Mouse (Mus musculus) liver, embryonic 11.5 days (tissue): Measurements from ENCODE around the gene Krt222. TPM values are rescaled to one million over a fixed set of nuclear protein-coding genes. Genes with fewer than 3 reads are reported as not detected.

Source experiments
- ATAC-seq: fragments of 200-750 bp; cut with Nextera tagmentation; replicated peaks from 2 replicates; pipeline ENCODE4 v1.8.0; 2017; ENCODE audit warnings: moderate number of reproducible peaks, mild to moderate bottlenecking, moderate TSS enrichment, moderate library complexity; ENCODE audit not compliant: low FRiP score
- DNase-seq: peaks from one replicate; pipeline ENCODE4 v3.0.0-alpha.2; 2017; ENCODE audit warnings: low spot score
- H3K27ac ChIP-seq: fragments of 300-500 bp; sonication (generic); 2 replicates; pipeline ENCODE4 v1.5.1; 2014; ENCODE audit warnings: mild to moderate bottlenecking, low read depth, low read length, control low read depth
- H3K27me3 ChIP-seq: fragments of 300-500 bp; sonication (generic); replicated peaks from 2 replicates; pipeline ENCODE4 v1.6.1; 2014; ENCODE audit warnings: low read length, mixed read lengths; ENCODE audit not compliant: control insufficient read depth, insufficient read depth
- H3K36me3 ChIP-seq: fragments of 300-500 bp; sonication (generic); 2 replicates; pipeline ENCODE4 v1.6.1; 2014; ENCODE audit warnings: mild to moderate bottlenecking, low read length, moderate library complexity, mixed read lengths; ENCODE audit not compliant: control insufficient read depth, insufficient read depth
- H3K4me1 ChIP-seq: fragments of 300-500 bp; sonication (generic); replicated peaks from 2 replicates; pipeline ENCODE4 v1.6.1; 2014; ENCODE audit warnings: low read length, mixed read lengths; ENCODE audit not compliant: control insufficient read depth, insufficient read depth
- H3K4me2 ChIP-seq: fragments of 300-500 bp; sonication (generic); 2 replicates; pipeline ENCODE4 v1.6.1; 2014; ENCODE audit warnings: mild to moderate bottlenecking, control low read depth, moderate library complexity
- H3K4me3 ChIP-seq: fragments of 300-500 bp; sonication (generic); 2 replicates; pipeline ENCODE4 v1.5.1; 2014; ENCODE audit warnings: low read depth, low read length, control low read depth
- H3K9ac ChIP-seq: fragments of 300-500 bp; sonication (generic); 2 replicates; pipeline ENCODE4 v1.6.1; 2014; ENCODE audit warnings: low read depth, low read length, control low read depth
- H3K9me3 ChIP-seq: fragments of 300-500 bp; sonication (generic); 2 replicates; pipeline ENCODE4 v1.6.1; 2016; ENCODE audit warnings: low read length, inconsistent platforms, mixed read lengths; ENCODE audit not compliant: control insufficient read depth
- WGBS: fragments of 180-500 bp; shearing (Covaris S2); extraction: QIAGEN DNeasy Blood & Tissue Kit; methylation state at CpG from one replicate; pipeline ENCODE4 v1.1.7; 2014; 5-methylcytosine and 5-hydroxymethylcytosine counted together
- polyA plus RNA-seq: library from polyadenylated mRNA; unstranded; fragments of >200 nt; fragmentation: Nextera tagmentation; extraction: Ambion mirVana; gene quantifications from 2 replicates; pipeline ENCODE4 v1.2.1, GENCODE M21; 2014

Gene Krt222
- polyA plus RNA-seq, 1 experiment from 2014 or later: 0.14 TPM

- Histone ChIP-seq H3K4me1 (peaks cover 6% of the 10 kb centered on the region; the same call in 1 of the 2 replicates), H3K4me3 (no peak overlapping the region), H3K4me2 (no peak overlapping the region), H3K27me3 (no peaks in the 10 kb centered on the region), H3K36me3 (peaks cover 51% of the 10 kb centered on the region), H3K9me3 (no peaks in the 10 kb centered on the region), H3K9ac (no peak overlapping the region), H3K27ac (no peak overlapping the region)
- no peak for ATAC-seq
- WGBS: 79% methylated on average over 2 of the region's 2 CpGs
- DNase-seq: no peak
Observed at GRCm38 (mm10) chr11:99211964-99212363, 31.9 kb downstream of the Krt222 start.

DNA sequence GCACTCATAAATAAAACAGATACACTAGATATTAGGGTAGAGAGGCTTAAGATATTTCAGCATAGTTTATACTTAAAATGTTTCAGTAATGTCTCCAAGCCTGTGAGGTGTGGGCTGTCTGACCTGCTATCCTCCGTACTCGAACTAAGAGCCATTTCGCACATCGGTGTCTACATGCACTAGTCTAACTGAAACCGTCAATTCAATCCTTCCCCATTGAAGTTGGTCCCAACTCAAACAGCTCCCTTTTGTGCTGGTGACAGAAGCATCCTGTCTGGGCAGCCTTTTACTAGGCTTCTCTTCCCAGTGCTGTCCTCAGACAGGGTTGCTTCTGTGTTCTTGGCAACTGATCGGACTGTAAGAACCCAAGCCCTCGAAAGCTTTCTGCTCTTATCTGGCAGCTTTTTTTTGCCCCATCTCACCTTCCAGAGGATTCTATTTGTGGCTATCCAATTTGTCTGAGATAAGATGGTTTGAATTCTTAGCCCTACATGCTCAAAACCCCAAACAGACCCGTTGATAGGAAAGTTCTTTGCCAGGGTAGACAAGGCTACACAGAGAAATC is 35.7 kb downstream of the Krt222 start:
- no peak overlapping the region for H3K4me3 ChIP-seq
- WGBS: 70% methylated on average over 8 of the region's 8 CpGs
- peaks cover 6% of the 10 kb centered on the region; the same call in 1 of the 2 replicates for H3K4me1 ChIP-seq
- no peak overlapping the region for H3K4me2 ChIP-seq
- peaks cover 18% of the 10 kb centered on the region for H3K36me3 ChIP-seq
- H3K27ac ChIP-seq: no peak overlapping the region
- no peaks in the 10 kb centered on the region for H3K9me3 ChIP-seq
- no peak for DNase-seq
- H3K9ac ChIP-seq: no peak overlapping the region
- no peaks in the 10 kb centered on the region for H3K27me3 ChIP-seq
- ATAC-seq: no peak

- no peak for ATAC-seq
- H3K4me3 ChIP-seq: no peak overlapping the region
- H3K4me2 ChIP-seq: no peak overlapping the region
- no peak overlapping the region for H3K9ac ChIP-seq
- no peak overlapping the region for H3K27ac ChIP-seq
- no peak for DNase-seq
- H3K27me3 ChIP-seq: no peaks in the 10 kb centered on the region
- WGBS: 24% methylated on average over 2 of the region's 2 CpGs
- no peaks in the 10 kb centered on the region for H3K9me3 ChIP-seq
- H3K4me1 ChIP-seq: peaks cover 6% of the 10 kb centered on the region; the same call in 1 of the 2 replicates
- H3K36me3 ChIP-seq: peaks cover 12% of the 10 kb centered on the region
Observed at GRCm38 (mm10) chr11:99207449-99207848, 36.4 kb downstream of the Krt222 start.

GRCm38 (mm10) chr11:99206954-99207353 is 36.9 kb downstream of the Krt222 start:
- Histone ChIP-seq H3K9ac (no peak overlapping the region), H3K36me3 (peaks cover 9% of the 10 kb centered on the region), H3K27me3 (no peaks in the 10 kb centered on the region), H3K27ac (no peak overlapping the region), H3K9me3 (no peaks in the 10 kb centered on the region), H3K4me2 (no peak overlapping the region), H3K4me3 (no peak overlapping the region), H3K4me1 (peaks cover 6% of the 10 kb centered on the region; the same call in 1 of the 2 replicates)
- peak; percentile 92 for ATAC-seq
- no peak for DNase-seq
- WGBS: 13% methylated on average over 2 of the region's 2 CpGs

GRCm38 (mm10) chr11:99189154-99189582 is 54.7 kb downstream of the Krt222 start:
- H3K9ac ChIP-seq: no peak overlapping the region
- no peaks in the 10 kb centered on the region; the same call in 1 of the 2 replicates for H3K27me3 ChIP-seq
- no peaks in the 10 kb centered on the region for H3K9me3 ChIP-seq
- H3K4me2 ChIP-seq: no peak overlapping the region
- H3K27ac ChIP-seq: no peak overlapping the region
- WGBS: 22% methylated on average over 14 of the region's 14 CpGs
- no peaks in the 10 kb centered on the region for H3K36me3 ChIP-seq
- H3K4me3 ChIP-seq: no peak overlapping the region
- H3K4me1 ChIP-seq: no peaks in the 10 kb centered on the region
- no peak for ATAC-seq
- DNase-seq: no peak

GRCm38 (mm10) chr11:99187348-99187747 is 56.5 kb downstream of the Krt222 start:
- no peak overlapping the region for H3K9ac ChIP-seq
- H3K36me3 ChIP-seq: no peaks in the 10 kb centered on the region
- no peak overlapping the region for H3K4me3 ChIP-seq
- WGBS: 70% methylated on average over 4 of the region's 4 CpGs
- no peak overlapping the region for H3K4me2 ChIP-seq
- no peaks in the 10 kb centered on the region; the same call in 1 of the 2 replicates for H3K27me3 ChIP-seq
- DNase-seq: no peak
- no peaks in the 10 kb centered on the region for H3K9me3 ChIP-seq
- no peaks in the 10 kb centered on the region for H3K4me1 ChIP-seq
- no peak overlapping the region for H3K27ac ChIP-seq
- no peak for ATAC-seq

DNA sequence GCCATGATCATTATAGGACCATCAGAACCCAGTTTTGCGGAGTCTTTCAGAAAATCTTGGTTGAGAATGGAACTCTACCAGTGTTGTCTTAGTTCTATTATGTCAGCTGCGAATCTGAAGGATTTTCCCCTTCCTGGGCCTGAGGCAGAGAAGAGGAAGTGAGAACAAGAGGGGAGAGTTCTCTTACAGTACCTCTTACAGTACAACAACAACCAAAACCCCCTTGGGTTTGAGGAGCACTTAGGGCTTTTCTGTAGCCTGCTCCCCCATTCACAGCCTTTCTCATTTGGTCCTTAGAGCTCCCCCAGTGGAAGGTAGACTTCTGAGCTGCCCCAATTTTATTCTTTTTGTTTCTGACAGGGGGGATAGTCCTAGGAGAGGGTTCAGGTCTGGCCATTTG is 57.0 kb downstream of the Krt222 start:
- ATAC-seq: no peak
- Histone ChIP-seq H3K9ac (no peak overlapping the region), H3K27ac (no peak overlapping the region), H3K4me2 (no peak overlapping the region), H3K36me3 (no peaks in the 10 kb centered on the region), H3K9me3 (no peaks in the 10 kb centered on the region), H3K4me3 (no peak overlapping the region), H3K4me1 (no peaks in the 10 kb centered on the region), H3K27me3 (no peaks in the 10 kb centered on the region; the same call in 1 of the 2 replicates)
- DNase-seq: no peak
- 66% methylated on average over 2 of the region's 2 CpGs for WGBS

Other genes starting within 250 kb of the Krt222 start
- 315 and 330 TPM in 2 replicates for gene Top2a, start 219.9 kb downstream of the Krt222 start, polyA plus RNA-seq
- 324 and 328 TPM in 2 replicates for gene Igfbp4, start 202.8 kb downstream of the Krt222 start, polyA plus RNA-seq
- 0.21 TPM in 1 of 2 replicates, not detected in the other for gene Tns4, start 154.8 kb downstream of the Krt222 start, polyA plus RNA-seq
- 0.36 and 0.58 TPM in 2 replicates for gene Ccr7, start 89.0 kb downstream of the Krt222 start, polyA plus RNA-seq
- gene Smarce1, start 13.1 kb downstream of the Krt222 start, polyA plus RNA-seq: 145 and 150 TPM in 2 replicates
- not detected in 2 replicates for gene Krt24, start 41.2 kb upstream of the Krt222 start, polyA plus RNA-seq
- not detected in 2 replicates for gene Krt25, start 78.9 kb upstream of the Krt222 start, polyA plus RNA-seq
- gene Krt26, start 93.9 kb upstream of the Krt222 start, polyA plus RNA-seq: not detected in 2 replicates
- not detected in 2 replicates for gene Krt27, start 107.0 kb upstream of the Krt222 start, polyA plus RNA-seq
- 0.32 TPM in 1 of 2 replicates, not detected in the other for gene Krt28, start 130.8 kb upstream of the Krt222 start, polyA plus RNA-seq
- 10.0 and 13.1 TPM in 2 replicates for gene Krt10, start 145.3 kb upstream of the Krt222 start, polyA plus RNA-seq
- gene Krt12, start 178.2 kb upstream of the Krt222 start, polyA plus RNA-seq: not detected in 2 replicates
- 32.1 and 34.1 TPM in 2 replicates for gene Krt20, start 194.1 kb upstream of the Krt222 start, polyA plus RNA-seq
- gene Krt23, start 249.1 kb upstream of the Krt222 start, polyA plus RNA-seq: 0.38 TPM in 2 replicates